Mouse (Mus musculus) liver, embryonic 14.5 days (tissue): ENCODE results near the gene Slc13a3. TPM values are rescaled to one million over a fixed set of nuclear protein-coding genes. Genes with fewer than 3 reads are reported as not detected.

Experiments used
- ATAC-seq: fragments of 200-750 bp; cut with Nextera tagmentation; 2 replicates; pipeline ENCODE4 v1.8.0; 2017; ENCODE audit warnings: moderate number of reproducible peaks, mild to moderate bottlenecking, moderate library complexity; ENCODE audit not compliant: insufficient read depth
- DNase-seq, 3 experiments: peaks; one replicate each; pipeline ENCODE4 v3.0.0-alpha.2; 2012 to 2013; ENCODE audit warnings: low read depth in 3 of 3, low spot score in 3 of 3
- H3K27ac ChIP-seq: fragments of 300-500 bp; sonication (generic); 2 replicates; pipeline ENCODE4 v1.5.1; 2014; ENCODE audit warnings: moderate library complexity, mild to moderate bottlenecking, control low read depth, inconsistent platforms
- H3K27me3 ChIP-seq: fragments of 300-500 bp; sonication (generic); 2 replicates; pipeline ENCODE4 v1.6.1; 2014; ENCODE audit warnings: mild to moderate bottlenecking, low read length, moderate library complexity; ENCODE audit not compliant: control insufficient read depth, insufficient read depth
- H3K36me3 ChIP-seq: fragments of 300-500 bp; sonication (generic); replicated peaks from 2 replicates; pipeline ENCODE4 v1.6.1; 2014; ENCODE audit warnings: low read depth; ENCODE audit not compliant: control insufficient read depth, insufficient read depth
- H3K4me1 ChIP-seq, 2 experiments: fragments of 200-500 bp in 1 of 2; fragments of 300-500 bp in 1 of 2; sonication (generic) in 1 of 2; replicated peaks; 2 replicates each; pipeline ENCODE4 v1.6.1; 2012 to 2014; ENCODE audit warnings: antibody characterized with exemption in 1 of 2, inconsistent platforms in 1 of 2, low read length in 1 of 2; ENCODE audit not compliant: control insufficient read depth in 2 of 2, insufficient read depth in 2 of 2
- H3K4me2 ChIP-seq: fragments of 300-500 bp; sonication (generic); 2 replicates; pipeline ENCODE4 v1.6.1; 2014; ENCODE audit warnings: low read depth, mild to moderate bottlenecking, control low read depth, moderate library complexity
- H3K4me3 ChIP-seq, 2 experiments: fragments of 200-500 bp in 1 of 2; fragments of 300-500 bp in 1 of 2; sonication (generic) in 1 of 2; 2 replicates each; pipeline ENCODE4 v1.5.1; 2012 to 2014; ENCODE audit warnings: low read depth in 2 of 2, low read length in 2 of 2, mild to moderate bottlenecking in 2 of 2, control low read depth in 1 of 2, inconsistent platforms in 1 of 2, moderate library complexity in 1 of 2; ENCODE audit not compliant: insufficient read depth in 1 of 2
- H3K9ac ChIP-seq: fragments of 300-500 bp; sonication (generic); replicated peaks from 2 replicates; pipeline ENCODE4 v1.6.1; 2014; ENCODE audit warnings: mild to moderate bottlenecking, control low read depth, moderate library complexity
- H3K9me3 ChIP-seq: fragments of 300-500 bp; sonication (generic); 2 replicates; pipeline ENCODE4 v1.6.1; 2016; ENCODE audit warnings: low read length, mixed read lengths; ENCODE audit not compliant: control insufficient read depth
- CTCF ChIP-seq: IDR thresholded peaks from 2 replicates; pipeline ENCODE4 v1.5.1; 2016; ENCODE audit warnings: antibody characterized with exemption, low read depth, control low read depth
- EP300 ChIP-seq: IDR thresholded peaks from 2 replicates; pipeline ENCODE4 v1.6.1; 2016; ENCODE audit warnings: antibody characterized with exemption, low read depth
- WGBS: fragments of 180-500 bp; shearing (Covaris S2); extraction: QIAGEN DNeasy Blood & Tissue Kit; methylation state at CpG from one replicate; pipeline ENCODE4 v1.1.7; 2014; ENCODE audit not compliant: insufficient replicate concordance; 5-methylcytosine and 5-hydroxymethylcytosine counted together
- polyA plus RNA-seq, 2 experiments: library from polyadenylated mRNA; depleted of rRNA in 1 of 2; stranded (reverse) in 1 of 2; unstranded in 1 of 2; fragments of >200 nt; fragmentation: Nextera tagmentation in 1 of 2; extraction: Ambion mirVana in 1 of 2; gene quantifications; 2 replicates each; pipeline versions ENCODE4 v1.2.1 to v1.2.3; 2012 to 2014

The Slc13a3 gene
- polyA plus RNA-seq, 2 experiments: 3.2 to 7.7 TPM

DNA sequence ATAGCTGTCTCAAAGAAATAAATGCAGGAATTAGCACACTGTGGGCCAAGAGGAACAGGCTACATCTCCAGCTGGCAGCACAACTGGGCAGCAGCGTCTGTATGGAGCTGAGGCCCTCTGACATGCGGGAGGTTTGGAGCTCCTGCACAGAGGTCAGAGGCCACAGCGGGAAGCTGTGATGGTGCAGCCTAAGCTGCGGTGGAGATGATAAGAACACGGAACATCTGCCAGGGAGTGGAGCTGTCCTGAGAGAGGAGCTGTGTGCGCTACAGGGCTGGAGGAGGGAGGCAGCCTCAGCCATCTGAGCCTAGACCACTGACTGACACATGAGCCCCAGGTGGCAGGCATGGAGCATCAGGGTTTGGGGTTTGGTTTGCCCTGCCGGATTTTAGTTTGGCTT, 44.3 kb downstream of the Slc13a3 start:
- no peak for ATAC-seq

DNA sequence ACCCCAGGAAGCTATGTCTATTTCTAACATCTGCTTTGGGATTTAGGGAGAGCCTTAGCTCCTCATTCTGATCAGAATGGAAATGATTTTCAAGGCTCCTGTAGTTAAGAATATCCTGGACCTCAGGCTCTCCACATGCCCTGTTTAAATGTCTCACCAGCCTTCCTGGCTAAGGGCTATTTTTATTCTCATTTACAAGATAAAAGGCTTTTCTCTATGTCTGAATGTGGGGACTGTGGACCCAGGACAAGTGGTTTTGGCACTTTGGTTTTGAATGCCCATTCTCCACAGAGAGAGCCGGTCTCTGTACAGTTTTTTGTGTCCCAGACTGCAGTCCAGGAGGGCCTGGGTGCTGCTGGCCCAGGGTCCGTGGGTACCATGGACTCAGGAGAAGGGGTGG, 52.8 kb downstream of the Slc13a3 start:
- DNase-seq (no peak), ATAC-seq (no peak)
- no peaks in the 10 kb centered on the region for H3K36me3 ChIP-seq
- H3K27ac ChIP-seq: no peak overlapping the region
- H3K4me2 ChIP-seq: no peak overlapping the region
- H3K9ac ChIP-seq: no peak overlapping the region
- WGBS: 38% methylated on average over 2 of the region's 2 CpGs
- no peak for TF ChIP-seq CTCF
- TF ChIP-seq EP300: no peak
- H3K27me3 ChIP-seq: no peaks in the 10 kb centered on the region
- no peak overlapping the region for H3K4me3 ChIP-seq
- H3K4me1 ChIP-seq: peaks cover 0 to 10% of the 10 kb centered on the region in 2 experiments; a peak in 2 of 4 replicates
- no peaks in the 10 kb centered on the region for H3K9me3 ChIP-seq

More for the DNA sequence above, 44.3 kb downstream of the Slc13a3 start:
- 40% methylated on average over 7 of the region's 7 CpGs for WGBS
- no peak overlapping the region for H3K4me3 ChIP-seq
- no peak overlapping the region for H3K9ac ChIP-seq
- H3K36me3 ChIP-seq: no peaks in the 10 kb centered on the region
- H3K9me3 ChIP-seq: no peaks in the 10 kb centered on the region
- no peak overlapping the region for H3K27ac ChIP-seq
- no peaks in the 10 kb centered on the region for H3K27me3 ChIP-seq
- no peak for DNase-seq
- TF ChIP-seq CTCF (no peak), EP300 (no peak)
- no peaks in the 10 kb centered on the region for H3K4me1 ChIP-seq
- H3K4me2 ChIP-seq: no peak overlapping the region

DNA sequence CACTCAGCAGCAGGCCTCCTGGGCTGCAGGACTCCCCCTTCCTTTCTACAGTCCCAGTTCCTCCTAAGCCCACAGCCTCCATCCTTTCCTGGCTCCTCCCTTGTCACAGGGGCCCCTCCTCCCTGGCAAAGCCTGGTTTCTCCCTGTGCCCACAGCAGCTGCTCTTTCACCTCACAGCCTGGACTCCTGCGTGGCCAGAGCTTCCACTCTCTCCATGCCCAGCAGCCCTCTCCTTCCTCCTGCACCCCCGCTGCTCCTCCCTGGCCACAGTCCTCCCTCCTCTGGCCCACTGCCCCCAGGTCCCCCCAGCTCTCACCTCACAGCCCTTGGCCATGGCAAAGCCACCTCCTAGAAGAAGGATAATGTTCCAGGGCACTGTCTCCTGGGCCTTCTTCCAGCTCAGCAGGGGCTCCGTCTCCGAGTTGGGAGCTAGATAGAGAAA, 53.3 kb downstream of the Slc13a3 start:
- no peak overlapping the region for H3K9ac ChIP-seq
- H3K9me3 ChIP-seq: no peaks in the 10 kb centered on the region
- TF ChIP-seq CTCF (no peak), EP300 (no peak)

DNA sequence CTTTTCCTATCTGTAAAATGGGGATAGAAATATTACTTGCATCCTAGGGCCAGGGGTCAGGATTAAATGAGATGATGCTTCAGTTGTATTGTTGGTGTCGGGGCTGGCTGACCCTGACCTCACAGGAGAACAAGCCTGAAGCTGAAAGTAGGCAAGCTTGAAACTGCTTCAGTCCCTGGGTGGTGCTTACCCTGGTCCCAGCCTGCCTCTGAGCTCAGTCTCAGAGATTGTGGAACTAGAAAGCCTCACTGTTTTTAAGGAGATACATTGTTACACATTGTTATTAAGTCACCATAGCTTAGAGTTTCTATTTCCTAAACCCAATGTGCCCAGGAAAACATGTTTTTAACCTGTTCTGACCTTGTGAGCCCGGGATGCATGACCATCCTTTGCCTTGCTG, 54.5 kb downstream of the Slc13a3 start:
- Histone ChIP-seq H3K4me1 (peaks cover 0 to 17% of the 10 kb centered on the region in 2 experiments; a peak in 2 of 4 replicates), H3K27me3 (no peaks in the 10 kb centered on the region), H3K9me3 (no peaks in the 10 kb centered on the region), H3K9ac (no peak overlapping the region), H3K4me2 (no peak overlapping the region), H3K27ac (no peak overlapping the region), H3K36me3 (no peaks in the 10 kb centered on the region), H3K4me3 (no peak overlapping the region)
- no peak for DNase-seq
- no peak for TF ChIP-seq CTCF
- no peak for TF ChIP-seq EP300
- ATAC-seq: no peak
- WGBS: 63% methylated on average over 2 of the region's 2 CpGs

More for the DNA sequence above, 53.3 kb downstream of the Slc13a3 start:
- Histone ChIP-seq H3K4me2 (no peak overlapping the region), H3K36me3 (no peaks in the 10 kb centered on the region), H3K4me3 (no peak overlapping the region), H3K27me3 (no peaks in the 10 kb centered on the region), H3K27ac (no peak overlapping the region), H3K4me1 (peaks cover 0 to 14% of the 10 kb centered on the region in 2 experiments; a peak in 2 of 4 replicates)
- ATAC-seq: no peak
- 58% methylated on average over 4 of the region's 4 CpGs for WGBS
- no peak for DNase-seq

DNA sequence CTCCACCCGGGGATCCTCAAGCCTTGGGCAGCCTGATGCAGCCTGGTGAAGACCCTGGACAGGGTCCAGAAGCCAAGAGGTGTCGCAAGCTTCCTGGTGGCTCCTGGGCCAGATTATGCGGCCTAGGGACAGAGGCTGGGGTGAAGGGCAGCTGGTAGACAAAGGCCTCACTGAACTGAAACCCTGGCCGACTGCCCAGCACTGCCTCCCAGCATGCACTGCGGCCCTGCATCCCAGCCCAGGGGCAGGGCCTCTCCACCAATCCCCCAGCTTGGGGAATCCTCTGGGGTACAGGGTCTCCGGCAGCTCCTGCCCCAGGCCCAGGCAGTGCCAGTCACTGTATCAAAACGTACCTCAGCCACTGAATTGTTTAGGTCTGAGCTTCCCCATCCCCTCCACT, 55.7 kb downstream of the Slc13a3 start:
- H3K4me1 ChIP-seq: peaks cover 0 to 17% of the 10 kb centered on the region in 2 experiments; a peak in 2 of 4 replicates
- no peak for DNase-seq
- H3K4me3 ChIP-seq: no peak overlapping the region
- no peaks in the 10 kb centered on the region for H3K27me3 ChIP-seq
- 58% methylated on average over 7 of the region's 7 CpGs for WGBS
- H3K36me3 ChIP-seq: no peaks in the 10 kb centered on the region
- ATAC-seq: peak; percentile 49; the same call in 1 of the 2 replicates
- H3K27ac ChIP-seq: no peak overlapping the region
- TF ChIP-seq EP300: no peak
- TF ChIP-seq CTCF: no peak
- no peak overlapping the region for H3K9ac ChIP-seq
- H3K4me2 ChIP-seq: no peak overlapping the region
- H3K9me3 ChIP-seq: no peaks in the 10 kb centered on the region
